Mouse (Mus musculus): ENCODE results near the gene Kifc5b. TPM values are rescaled to one million over a fixed set of nuclear protein-coding genes. Genes with fewer than 3 reads are reported as not detected.
A peak's percentile ranks its signal among the peaks of the same experiment; 100 is the strongest.

The Kifc5b gene
- total and polyA plus RNA-seq, 3 experiments, result 15.7 to 36.1 (median 23.0) TPM

GRCm38 (mm10) chr17:26879235-26879634 lies 37.7 kb upstream of the Kifc5b start:
- no peak for DNase-seq (ENCODE audit: low spot score)
- Histone ChIP-seq H3K4me1 (ENCODE audit: insufficient read depth, low read depth, low read length) (peaks cover 16% of the 10 kb centered on the region), H3K27me3 (ENCODE audit: insufficient read depth, low read length) (no peaks in the 10 kb centered on the region), H3K36me3 (replicated peaks) (peaks cover 76% of the 10 kb centered on the region), H3K4me3 (ENCODE audit: low read depth, low read length) (no peak overlapping the region), H3K9me3 (replicated peaks) (peaks cover 8% of the 10 kb centered on the region; the same call in 1 of the 2 replicates)
- ATAC-seq (ENCODE audit: extremely low read depth, insufficient number of reproducible peaks, low FRiP score, poor library complexity, severe bottlenecking), result no peak
- no peak for TF ChIP-seq TAL1 (conservative IDR thresholded peaks at IDR 0.05; ENCODE audit: low read depth, low read length)
- TF ChIP-seq GATA2 (IDR thresholded peaks at IDR 0.05; ENCODE audit: borderline replicate concordance, low read depth, low read length), result no peak
- TF ChIP-seq GATA1 (IDR thresholded peaks at IDR 0.05; ENCODE audit: borderline replicate concordance, low read length), result no peak
- no peak for TF ChIP-seq POLR2AphosphoS5 (IDR thresholded peaks at IDR 0.05; ENCODE audit: insufficient replicate concordance, low read depth, low read length)
- no peak for TF ChIP-seq CTCF (IDR thresholded peaks at IDR 0.05; ENCODE audit: low read depth, low read length)

GRCm38 (mm10) chr17:26882706-26883105 lies 34.2 kb upstream of the Kifc5b start:
- TF ChIP-seq CTCF (IDR thresholded peaks at IDR 0.05; ENCODE audit: low read depth, low read length), result no peak
- TF ChIP-seq GATA2 (IDR thresholded peaks at IDR 0.05; ENCODE audit: borderline replicate concordance, low read depth, low read length), result no peak
- no peak for TF ChIP-seq POLR2AphosphoS5 (IDR thresholded peaks at IDR 0.05; ENCODE audit: insufficient replicate concordance, low read depth, low read length)
- TF ChIP-seq TAL1 (conservative IDR thresholded peaks at IDR 0.05; ENCODE audit: low read depth, low read length), result no peak
- no peak for TF ChIP-seq GATA1 (IDR thresholded peaks at IDR 0.05; ENCODE audit: borderline replicate concordance, low read length)
- peaks cover 33% of the 10 kb centered on the region for H3K4me1 ChIP-seq (ENCODE audit: insufficient read depth, low read depth, low read length)
- peaks cover 54% of the 10 kb centered on the region for H3K36me3 ChIP-seq (replicated peaks)
- DNase-seq (ENCODE audit: low spot score) (no peak), ATAC-seq (ENCODE audit: extremely low read depth, insufficient number of reproducible peaks, low FRiP score, poor library complexity, severe bottlenecking) (no peak)
- no peaks in the 10 kb centered on the region for H3K27me3 ChIP-seq (ENCODE audit: insufficient read depth, low read length)
- H3K9me3 ChIP-seq (replicated peaks), result peaks cover 8% of the 10 kb centered on the region; the same call in 1 of the 2 replicates
- no peak overlapping the region for H3K4me3 ChIP-seq (ENCODE audit: low read depth, low read length)

DNA sequence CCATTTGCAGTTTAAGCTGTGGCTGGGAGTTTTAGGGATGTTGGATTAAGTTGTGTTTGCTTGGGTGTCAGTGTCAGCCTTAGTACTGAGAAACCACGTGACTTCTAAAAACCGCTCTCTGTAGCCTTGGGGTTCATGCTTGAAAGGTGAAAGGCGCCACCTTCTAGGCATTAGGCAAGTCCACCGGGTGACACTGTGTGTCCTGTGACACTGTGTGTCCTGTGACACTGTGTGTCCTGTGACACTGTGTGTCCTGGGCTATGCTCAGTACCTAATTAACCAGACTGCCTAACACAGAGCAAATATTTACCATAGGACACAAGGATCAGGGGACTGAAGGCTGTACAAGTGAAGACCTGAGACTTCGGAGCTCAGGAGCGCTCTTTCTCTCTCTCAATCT lies 33.3 kb upstream of the Kifc5b start:
- no peak for DNase-seq (ENCODE audit: low spot score)
- H3K4me3 ChIP-seq (ENCODE audit: low read depth, low read length), result no peak overlapping the region
- H3K27me3 ChIP-seq (ENCODE audit: insufficient read depth, low read length), result no peaks in the 10 kb centered on the region
- peaks cover 8% of the 10 kb centered on the region; the same call in 1 of the 2 replicates for H3K9me3 ChIP-seq (replicated peaks)
- H3K36me3 ChIP-seq (replicated peaks), result peaks cover 48% of the 10 kb centered on the region
- ATAC-seq (ENCODE audit: extremely low read depth, insufficient number of reproducible peaks, low FRiP score, poor library complexity, severe bottlenecking), result no peak
- peaks cover 37% of the 10 kb centered on the region for H3K4me1 ChIP-seq (ENCODE audit: insufficient read depth, low read depth, low read length)
- TF ChIP-seq POLR2AphosphoS5 (IDR thresholded peaks at IDR 0.05; ENCODE audit: insufficient replicate concordance, low read depth, low read length) (no peak), GATA2 (IDR thresholded peaks at IDR 0.05; ENCODE audit: borderline replicate concordance, low read depth, low read length) (no peak), TAL1 (conservative IDR thresholded peaks at IDR 0.05; ENCODE audit: low read depth, low read length) (no peak), GATA1 (IDR thresholded peaks at IDR 0.05; ENCODE audit: borderline replicate concordance, low read length) (no peak), CTCF (IDR thresholded peaks at IDR 0.05; ENCODE audit: low read depth, low read length) (no peak)

DNA sequence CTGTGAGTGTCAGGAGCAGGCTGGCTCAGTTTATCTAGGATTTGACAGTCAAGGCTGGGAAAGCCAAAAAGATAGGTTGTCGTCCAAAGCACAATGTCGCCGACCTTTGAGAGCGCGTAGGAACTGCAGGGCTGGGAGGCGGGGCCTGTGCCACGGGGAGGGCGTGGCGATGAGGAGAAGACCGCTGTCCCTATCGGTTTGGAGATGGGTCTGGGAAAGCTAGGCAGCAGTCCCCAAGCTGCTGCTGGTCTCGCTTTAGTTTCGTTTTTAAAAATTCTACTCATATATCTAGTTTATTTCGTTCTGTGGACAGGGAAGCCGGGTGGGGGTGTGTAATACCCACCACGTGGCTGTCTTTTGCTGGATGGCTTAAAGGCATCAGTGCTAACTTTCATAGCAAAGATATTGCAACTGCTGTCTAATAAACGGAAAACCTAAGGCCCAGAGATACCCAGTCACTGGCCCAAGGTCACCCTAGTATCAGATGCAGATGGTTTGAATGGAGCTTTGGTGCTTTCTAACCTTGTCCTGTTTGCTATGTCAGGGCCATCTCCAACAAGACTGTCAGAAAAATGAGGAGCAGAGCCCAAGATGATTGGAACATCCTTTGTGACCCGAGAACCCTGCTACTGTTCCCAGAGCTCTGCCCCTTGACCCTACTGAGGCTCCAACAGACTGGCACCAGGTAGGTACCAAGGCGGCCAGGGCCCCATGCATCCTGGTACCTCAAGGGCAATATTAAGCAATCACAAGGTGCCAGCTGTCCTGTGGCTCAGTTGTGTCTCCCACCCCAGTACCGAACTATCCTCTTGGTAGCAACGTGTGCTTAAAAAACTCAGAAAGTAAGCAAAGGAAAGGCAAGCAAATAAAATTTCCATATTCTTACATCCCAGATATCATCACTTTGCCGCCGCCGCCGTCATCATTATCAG lies 31.6 kb upstream of the Kifc5b start:
- Histone ChIP-seq H3K9me3 (replicated peaks) (peaks cover 8% of the 10 kb centered on the region; the same call in 1 of the 2 replicates), H3K27me3 (ENCODE audit: insufficient read depth, low read length) (no peaks in the 10 kb centered on the region), H3K36me3 (replicated peaks) (peaks cover 38% of the 10 kb centered on the region), H3K4me3 (ENCODE audit: low read depth, low read length) (peak overlapping the region; percentile 74), H3K4me1 (ENCODE audit: insufficient read depth, low read depth, low read length) (peaks cover 44% of the 10 kb centered on the region)
- DNase-seq (ENCODE audit: low spot score) (peak; percentile 87), ATAC-seq (ENCODE audit: extremely low read depth, insufficient number of reproducible peaks, low FRiP score, poor library complexity, severe bottlenecking) (peak; percentile 77)
- no peak for TF ChIP-seq GATA1 (IDR thresholded peaks at IDR 0.05; ENCODE audit: borderline replicate concordance, low read length)
- no peak for TF ChIP-seq POLR2AphosphoS5 (IDR thresholded peaks at IDR 0.05; ENCODE audit: insufficient replicate concordance, low read depth, low read length)
- no peak for TF ChIP-seq CTCF (IDR thresholded peaks at IDR 0.05; ENCODE audit: low read depth, low read length)
- TF ChIP-seq GATA2 (IDR thresholded peaks at IDR 0.05; ENCODE audit: borderline replicate concordance, low read depth, low read length), result no peak
- no peak for TF ChIP-seq TAL1 (conservative IDR thresholded peaks at IDR 0.05; ENCODE audit: low read depth, low read length)

DNA sequence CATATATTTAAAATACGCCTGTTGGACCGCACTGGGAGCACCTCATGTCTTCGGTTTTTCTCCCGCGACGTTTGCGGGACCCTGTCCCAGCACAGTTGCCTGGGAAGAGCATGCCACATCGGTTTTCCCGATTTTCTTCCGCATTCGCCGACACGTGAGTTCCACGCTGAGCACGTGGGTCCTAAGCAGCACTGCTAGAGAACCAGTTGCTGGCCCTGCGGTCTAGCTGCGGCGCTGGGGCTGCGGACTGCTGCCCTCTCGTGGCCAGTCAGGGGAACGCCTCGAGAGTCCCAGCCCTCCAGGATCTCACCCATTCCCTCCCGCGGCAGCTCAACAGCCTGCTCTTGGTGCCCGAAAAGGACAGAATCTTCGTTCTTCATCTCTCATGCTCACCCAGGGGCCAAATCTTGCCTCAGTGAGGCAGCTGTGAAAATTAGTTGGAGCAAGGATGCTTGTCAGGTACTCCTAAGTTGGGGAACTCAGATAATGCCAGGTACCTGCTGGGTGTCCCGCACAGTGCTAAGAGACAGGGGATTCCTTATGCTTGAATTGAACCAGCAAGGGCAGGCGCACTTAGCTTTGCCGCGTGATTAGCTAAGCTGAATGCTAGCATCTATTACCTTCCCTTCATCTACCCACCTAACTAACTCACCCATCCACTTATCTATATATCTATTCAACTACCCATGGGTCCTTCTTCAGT lies 30.7 kb upstream of the Kifc5b start:
- Histone ChIP-seq H3K9me3 (replicated peaks) (peaks cover 2% of the 10 kb centered on the region; the same call in 1 of the 2 replicates), H3K4me1 (ENCODE audit: insufficient read depth, low read depth, low read length) (peaks cover 44% of the 10 kb centered on the region), H3K36me3 (replicated peaks) (peaks cover 33% of the 10 kb centered on the region), H3K4me3 (ENCODE audit: low read depth, low read length) (peak overlapping the region; percentile 74), H3K27me3 (ENCODE audit: insufficient read depth, low read length) (no peaks in the 10 kb centered on the region)
- ATAC-seq (ENCODE audit: extremely low read depth, insufficient number of reproducible peaks, low FRiP score, poor library complexity, severe bottlenecking) (peak; percentile 61; the same call in 1 of the 2 replicates), DNase-seq (ENCODE audit: low spot score) (peak; percentile 89)
- TF ChIP-seq GATA2 (IDR thresholded peaks at IDR 0.05; ENCODE audit: borderline replicate concordance, low read depth, low read length), result no peak
- no peak for TF ChIP-seq POLR2AphosphoS5 (IDR thresholded peaks at IDR 0.05; ENCODE audit: insufficient replicate concordance, low read depth, low read length)
- no peak for TF ChIP-seq GATA1 (IDR thresholded peaks at IDR 0.05; ENCODE audit: borderline replicate concordance, low read length)
- no peak for TF ChIP-seq TAL1 (conservative IDR thresholded peaks at IDR 0.05; ENCODE audit: low read depth, low read length)
- peak; percentile 97 for TF ChIP-seq CTCF (IDR thresholded peaks at IDR 0.05; ENCODE audit: low read depth, low read length)
